9 mouse cellular contexts compared by ENCODE assay signal in the genomic region with DNA sequence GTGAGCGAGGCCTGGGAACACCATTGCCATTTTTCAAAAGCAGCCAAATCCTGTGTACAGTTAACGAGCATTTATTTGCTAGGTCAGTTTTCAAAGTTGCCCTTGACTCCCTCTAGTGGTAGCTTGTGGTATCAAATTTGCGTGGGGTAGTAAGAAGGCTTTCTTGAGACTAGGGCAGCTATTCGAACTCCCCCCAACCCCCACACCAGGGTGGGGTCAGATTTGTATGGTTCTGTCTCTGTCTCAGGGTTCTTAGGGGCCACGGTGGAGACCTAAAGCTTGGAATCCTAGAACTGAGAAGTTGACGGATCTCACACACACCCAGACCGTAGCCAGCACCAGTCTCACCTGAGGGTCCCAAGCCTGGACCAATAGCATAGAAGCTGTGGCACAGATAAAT. TPM values are rescaled to one million over a fixed set of nuclear protein-coding genes. Genes with fewer than 3 reads are reported as not detected.
DNase-seq lines count a peak whose midpoint lies in the region; ATAC-seq and TF ChIP-seq lines count a peak whose summit lies in the region.
"Had no signal": no experiment of that assay in that cellular context is flagged by ENCODE, and none has a peak within 500 bp of the region (broad histone marks: within the 10 kb centered on the region; RNA-seq: fewer than 3 reads in every experiment).

No protein-coding gene starts in this region.

- H3K4me1 ChIP-seq in forebrain, embryonic 11.5 days (replicated peaks; ENCODE audit: control insufficient read depth, insufficient read depth, low read length), result no peaks in the 10 kb centered on the region
- 0 out of 2 replicates have a peak, but pooled peaks cover 6% of the 10 kb centered on the region for H3K4me1 ChIP-seq in small intestine, adult 2 months (ENCODE audit: control insufficient read depth, insufficient read depth, insufficient read length, low read length)

- no peaks in the 10 kb centered on the region for H3K27me3 ChIP-seq in forebrain, embryonic 11.5 days (ENCODE audit: control insufficient read depth, insufficient read depth, low read length)
- no peaks in the 10 kb centered on the region for H3K27me3 ChIP-seq in small intestine, adult 2 months (ENCODE audit: control insufficient read depth, insufficient read depth, low read length)

- 23% methylated on average over 7 of the region's 7 CpGs for WGBS in forebrain, embryonic 11.5 days
- 18% methylated on average over 7 of the region's 7 CpGs for WGBS in small intestine, adult 2 months

- ATAC-seq in forebrain, embryonic 11.5 days (replicated peaks; ENCODE audit: low FRiP score), result peak; percentile 12; the same call in 1 of the 2 replicates
- peak; percentile 68 for ATAC-seq in inflammation-experienced regulatory T-cells, adult 6 months
- peak; percentile 79 for ATAC-seq in megakaryocyte progenitor cell, adult 5-6 weeks (replicated peaks; ENCODE audit: poor library complexity)

- H3K4me2 ChIP-seq in forebrain, embryonic 11.5 days (ENCODE audit: low read depth, low read length, severe bottlenecking), result no peak overlapping the region

- DNase-seq in gastrocnemius, adult 18-20 months (ENCODE audit: low spot score), result peak; percentile 74
- DNase-seq in gastrocnemius, postnatal 25 days, result no peak
- peak; percentile 65 for DNase-seq in c-Kit-negative CD71-positive TER-119-positive erythroid progenitor cells, embryonic 14.5 days (ENCODE audit: low read depth, low spot score)
- DNase-seq in forebrain, embryonic 11.5 days (ENCODE audit: low spot score), result peak; percentile 77
- peak; percentile 54 to 58 for DNase-seq in left cerebral cortex, adult 8-10 months (ENCODE audit: low spot score in 2 of 2)

- no peak overlapping the region for H3K4me3 ChIP-seq in forebrain, embryonic 11.5 days (ENCODE audit: low read depth, low read length)
- H3K4me3 ChIP-seq in small intestine, adult 2 months (ENCODE audit: low read depth, low read length), result no peak overlapping the region
- H3K4me3 ChIP-seq: myocyte had no signal

- H3K36me3 ChIP-seq in forebrain, embryonic 11.5 days (ENCODE audit: control insufficient read depth, insufficient read depth, low read length), result no peaks in the 10 kb centered on the region
- H3K36me3 ChIP-seq in small intestine, adult 2 months (ENCODE audit: control insufficient read depth, insufficient read depth, low read length), result peaks cover 12% of the 10 kb centered on the region

- no peaks in the 10 kb centered on the region for H3K9me3 ChIP-seq in forebrain, embryonic 11.5 days (ENCODE audit: control insufficient read depth, low read length)

- TF ChIP-seq POLR2A in small intestine, adult 2 months (IDR thresholded peaks at IDR 0.05; ENCODE audit: low read depth, low read length), result no peak

- peak; percentile 56; the same call in 1 of the 2 replicates for TF ChIP-seq CTCF in small intestine, adult 2 months (IDR thresholded peaks at IDR 0.05; ENCODE audit: extremely low read depth, insufficient read length, insufficient replicate concordance, low read depth, low read length)

- no peak overlapping the region for H3K9ac ChIP-seq in forebrain, embryonic 11.5 days (ENCODE audit: low read length)

- no peak overlapping the region for H3K27ac ChIP-seq in forebrain, embryonic 11.5 days (ENCODE audit: low read depth, low read length)
- H3K27ac ChIP-seq in small intestine, adult 2 months (ENCODE audit: insufficient read depth, low read depth, low read length), result no peak overlapping the region

RNA-seq across cellular contexts. Expression of a gene that starts 18.7 kb away (rescaled TPM):
- total RNA-seq in gastrocnemius, adult 18-20 months (2021), result 1 to 10 TPM; 3.8 to 5.3 TPM
- total RNA-seq in gastrocnemius, postnatal 25 days (2021), result 1 to 10 TPM; 3.9 to 4.2 TPM
- polyA plus RNA-seq in forebrain, embryonic 11.5 days (2014; fragmentation: Nextera tagmentation; extraction: Ambion mirVana), result 5.2 and 5.5 TPM in 2 replicates
- 10 to 100 TPM; 24.6 to 46.1 (median 34.3) TPM for polyA plus RNA-seq in inflammation-experienced regulatory T-cells, adult 6 months (2017; shearing (Covaris generic))
- total RNA-seq in left cerebral cortex, adult 8-10 months (2022), result 10 to 100 TPM; 18.1 to 24.5 (median 23.6) TPM
- total RNA-seq in megakaryocyte progenitor cell, adult 5-6 weeks (2015), result 15.6 and 18.1 TPM in 2 replicates
- total RNA-seq in megakaryocyte progenitor cell, adult 5-6 weeks (2017), result 10.5 and 13.5 TPM in 2 replicates
- 26.6 and 61.9 TPM in 2 replicates for polyA plus RNA-seq in small intestine, adult 2 months (2012; rRNA removed)

RNA-seq across cellular contexts. Expression of a gene that starts 53.1 kb away (rescaled TPM):
- 1 to 10 TPM; 3.0 to 3.9 TPM for total RNA-seq in gastrocnemius, adult 18-20 months (2021)
- total RNA-seq in gastrocnemius, postnatal 25 days (2021), result 1 to 10 TPM; 4.7 to 7.5 TPM
- polyA plus RNA-seq in forebrain, embryonic 11.5 days (2014; fragmentation: Nextera tagmentation; extraction: Ambion mirVana), result 24.4 and 26.3 TPM in 2 replicates
- polyA plus RNA-seq in inflammation-experienced regulatory T-cells, adult 6 months (2017; shearing (Covaris generic)), result 1 to 10 TPM; 2.9 to 4.3 (median 3.3) TPM
- total RNA-seq in left cerebral cortex, adult 8-10 months (2022), result 100 to 1,000 TPM; 193 to 209 (median 196) TPM
- total RNA-seq in megakaryocyte progenitor cell, adult 5-6 weeks (2015), result 29.4 and 30.7 TPM in 2 replicates
- total RNA-seq in megakaryocyte progenitor cell, adult 5-6 weeks (2017), result 23.2 and 34.3 TPM in 2 replicates
- 6.8 and 6.9 TPM in 2 replicates for polyA plus RNA-seq in small intestine, adult 2 months (2012; rRNA removed)

Comparison
In these comparisons a context has a peak if more than half of its experiments do, and no peak if none do; other contexts are left out.
1. ATAC-seq: peak in every context shown above with its lines; median percentile 79 in megakaryocyte progenitor cell, adult 5-6 weeks; 68 in inflammation-experienced regulatory T-cells, adult 6 months; 12 in forebrain, embryonic 11.5 days.
2. RNA of a gene that starts 53.1 kb away (total RNA-seq): 193 to 209 TPM in left cerebral cortex, adult 8-10 months; 23.2 to 34.3 TPM in megakaryocyte progenitor cell, adult 5-6 weeks, 4.7 to 7.5 TPM in gastrocnemius, postnatal 25 days and 3.0 to 3.9 TPM in gastrocnemius, adult 18-20 months; every median in the first group is over 4 times any median in the second.